Mouse (Mus musculus) urinary bladder, postnatal 14 days (tissue): ENCODE measurements at regions not wholly inside any gene's neighbourhood (a gene's known extent, or its start where the extent isn't known, plus 50 kb on each side); places are given as distances from the start of the nearest gene placed in this dataset.
A peak's percentile ranks its signal among the peaks of the same experiment; 100 is the strongest.

Experiments used
- DNase-seq: peaks from one replicate; pipeline ENCODE4 v3.0.0; 2021; ENCODE audit warnings: low spot score

- DNase-seq, result no peak
Observed at GRCm38 (mm10) chr12:7382455-7382854, 595.0 kb upstream of the Apob start.

GRCm38 (mm10) chr12:7403800-7404199 is 573.6 kb upstream of the Apob start:
- no peak for DNase-seq

GRCm38 (mm10) chr12:7411810-7412209 is 565.6 kb upstream of the Apob start:
- no peak for DNase-seq

- DNase-seq, result no peak
Observed at GRCm38 (mm10) chr12:7420276-7420675, 557.2 kb upstream of the Apob start.

GRCm38 (mm10) chr12:7421826-7422540 is 555.5 kb upstream of the Apob start:
- DNase-seq, result no peak

- no peak for DNase-seq
Observed at GRCm38 (mm10) chr12:7430981-7431380, 546.5 kb upstream of the Apob start.

GRCm38 (mm10) chr12:7445238-7445637 is 532.2 kb upstream of the Apob start:
- DNase-seq, result no peak

GRCm38 (mm10) chr12:7450506-7450905 is 526.9 kb upstream of the Apob start:
- DNase-seq, result no peak

- no peak for DNase-seq
Observed at GRCm38 (mm10) chr12:7457036-7457435, 520.4 kb upstream of the Apob start.

- DNase-seq, result no peak
Observed at GRCm38 (mm10) chr12:7457544-7457943, 519.9 kb upstream of the Apob start.

GRCm38 (mm10) chr12:7464947-7465346 is 512.5 kb upstream of the Apob start:
- no peak for DNase-seq

- no peak for DNase-seq
Observed at GRCm38 (mm10) chr12:7512579-7513248, 464.7 kb upstream of the Apob start.

GRCm38 (mm10) chr12:7537389-7537788 is 440.1 kb upstream of the Apob start:
- DNase-seq, result no peak

- no peak for DNase-seq
Observed at GRCm38 (mm10) chr12:7543281-7543981, 434.0 kb upstream of the Apob start.

- no peak for DNase-seq
Observed at GRCm38 (mm10) chr12:7548759-7549158, 428.7 kb upstream of the Apob start.

GRCm38 (mm10) chr12:7560245-7560644 is 417.2 kb upstream of the Apob start:
- no peak for DNase-seq

GRCm38 (mm10) chr12:7576081-7576480 is 401.4 kb upstream of the Apob start:
- no peak for DNase-seq

- no peak for DNase-seq
Observed at GRCm38 (mm10) chr12:7587501-7587900, 389.9 kb upstream of the Apob start.

GRCm38 (mm10) chr12:7611272-7612092 is 366.0 kb upstream of the Apob start:
- DNase-seq, result no peak

GRCm38 (mm10) chr12:7636417-7637175 is 340.9 kb upstream of the Apob start:
- DNase-seq, result peak; percentile 3

- no peak for DNase-seq
Observed at GRCm38 (mm10) chr12:7637629-7638028, 339.8 kb upstream of the Apob start.
